Mouse (Mus musculus) embryonic facial prominence, embryonic 13.5 days (tissue): ENCODE measurements around the gene Ndufb2. TPM values are rescaled to one million over a fixed set of nuclear protein-coding genes. Genes with fewer than 3 reads are reported as not detected.

Experiments used
- polyA plus RNA-seq: library from polyadenylated mRNA; unstranded; fragments of >200 nt; fragmentation: Nextera tagmentation; extraction: Ambion mirVana; gene quantifications from 2 replicates; pipeline ENCODE4 v1.2.1, GENCODE M21; 2015

The Ndufb2 gene
- polyA plus RNA-seq, 1 experiment from 2014 or later = 330 TPM

Other genes starting within 250 kb of the Ndufb2 start
- gene Slc37a3, start 214.9 kb upstream of the Ndufb2 start, polyA plus RNA-seq = 51.3 and 59.1 TPM in 2 replicates
- 0.61 and 0.77 TPM in 2 replicates for gene Rab19, start 211.4 kb upstream of the Ndufb2 start, polyA plus RNA-seq
- 51.6 and 61.0 TPM in 2 replicates for gene Mkrn1, start 172.1 kb upstream of the Ndufb2 start, polyA plus RNA-seq
- 18.0 and 21.2 TPM in 2 replicates for gene Dennd2a, start 34.7 kb upstream of the Ndufb2 start, polyA plus RNA-seq
- 40.6 and 42.3 TPM in 2 replicates for gene Adck2, start 18.7 kb upstream of the Ndufb2 start, polyA plus RNA-seq
- gene Gm42420, start 6.8 kb upstream of the Ndufb2 start, polyA plus RNA-seq = 1.7 TPM in 1 of 2 replicates, not detected in the other
- 17.6 and 18.9 TPM in 2 replicates for gene Braf, start 132.9 kb downstream of the Ndufb2 start, polyA plus RNA-seq
- 199 and 201 TPM in 2 replicates for gene Mrps33, start 218.4 kb downstream of the Ndufb2 start, polyA plus RNA-seq